Mouse (Mus musculus) embryo, embryonic 10 days (tissue): ENCODE measurements at regions not wholly inside any gene's neighbourhood (a gene's known extent, or its start where the extent isn't known, plus 50 kb on each side); places are given as distances from the start of the nearest gene placed in this dataset.

Source experiments
- DNase-seq: peaks from one replicate; pipeline ENCODE4 v3.0.0-alpha.2; 2015; ENCODE audit warnings: low spot score

GRCm38 (mm10) chr1:185842481-185842880, 274.6 kb downstream of the Lyplal1 start:
- DNase-seq: no peak

DNA sequence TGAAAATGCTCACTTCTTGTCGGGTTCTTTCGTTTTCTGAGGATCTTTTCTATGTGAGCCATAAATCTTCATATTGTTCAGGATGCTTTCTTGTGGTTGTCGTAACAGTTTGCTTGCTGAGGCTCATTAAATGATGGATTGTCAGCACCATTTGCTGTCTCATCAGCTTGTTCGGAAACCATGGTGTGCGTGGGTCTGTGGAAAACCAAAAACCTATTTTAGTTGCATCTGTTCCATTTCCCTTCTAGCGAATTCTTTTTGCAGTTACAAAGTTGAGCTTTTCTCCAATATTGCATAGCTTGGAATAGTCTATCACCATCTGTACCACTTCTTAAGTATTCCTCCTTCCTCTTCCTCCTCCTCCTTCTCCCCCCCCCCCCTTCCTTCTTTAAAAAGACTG, 269.9 kb downstream of the Lyplal1 start:
- no peak for DNase-seq

DNA sequence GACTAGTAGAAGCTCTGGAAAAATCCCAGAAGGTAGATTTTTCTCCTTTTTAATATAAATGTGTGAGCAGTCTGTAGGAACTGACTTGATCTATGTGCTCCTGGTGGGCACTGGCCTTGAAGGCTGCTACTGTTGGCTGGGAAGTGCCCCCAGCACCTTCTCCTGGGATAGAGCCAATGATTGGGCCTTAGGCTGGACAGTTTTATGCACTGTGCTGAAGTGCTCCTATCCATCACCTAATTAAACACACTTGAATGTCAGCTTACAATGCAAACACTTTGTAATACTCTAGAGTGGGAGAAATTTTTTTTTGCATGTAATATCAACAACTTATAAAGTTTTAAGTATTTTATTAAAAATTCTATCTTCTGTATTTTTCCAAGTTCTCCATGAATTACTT, 266.5 kb downstream of the Lyplal1 start:
- no peak for DNase-seq

DNA sequence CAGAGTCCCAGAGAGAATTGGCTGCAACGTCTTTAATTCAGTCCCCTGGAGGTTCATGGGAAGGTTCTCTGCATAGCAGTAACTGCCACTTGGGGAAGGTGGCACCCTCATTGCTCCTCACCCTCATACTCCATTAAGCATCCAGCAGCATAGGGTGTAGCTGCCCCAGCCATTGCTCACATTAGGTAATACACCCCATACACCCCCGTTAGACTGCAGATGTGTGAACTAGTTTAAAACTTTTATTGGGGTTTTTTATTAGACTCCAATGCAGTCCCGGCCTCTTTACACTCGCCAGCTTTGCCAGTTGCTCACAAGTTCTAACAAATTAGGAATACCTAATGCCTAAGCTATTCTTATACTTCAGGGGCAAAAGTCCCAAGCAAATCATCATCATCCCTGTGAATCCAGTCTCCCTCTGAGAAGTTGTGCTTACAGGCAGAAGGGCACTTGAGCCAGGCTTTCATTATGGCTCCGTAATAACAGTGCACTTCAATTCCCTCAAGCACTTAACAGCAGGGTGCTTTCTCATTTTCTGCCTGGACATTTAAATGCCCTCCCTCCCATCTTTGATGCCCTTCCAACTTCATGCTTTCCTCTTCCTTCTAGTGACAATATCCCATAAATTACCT, 265.7 kb downstream of the Lyplal1 start:
- DNase-seq: no peak

- DNase-seq: no peak
These were observed 255.4 kb downstream of the Lyplal1 start for GRCm38 (mm10) chr1:185861692-185862091.

GRCm38 (mm10) chr1:185865945-185866344, 251.2 kb downstream of the Lyplal1 start:
- no peak for DNase-seq

DNA sequence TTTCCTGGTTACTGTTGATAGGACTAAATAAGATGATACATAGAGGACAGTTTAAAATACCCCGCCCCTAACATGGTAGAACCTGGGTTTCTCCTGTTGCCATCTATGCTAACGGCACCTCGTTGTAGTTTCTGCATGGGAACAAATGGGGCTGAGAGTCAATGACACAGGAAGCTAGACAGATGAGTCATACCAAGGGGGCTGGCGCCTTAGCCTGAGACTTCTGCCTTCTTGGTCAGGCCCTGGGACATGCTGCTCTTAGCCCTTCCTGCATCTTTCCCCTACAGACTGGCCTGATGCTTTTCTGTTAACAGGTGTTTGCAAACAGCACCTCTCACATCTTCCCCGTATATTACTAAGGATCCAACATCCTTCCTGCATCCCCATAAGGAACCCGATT, 250.5 kb downstream of the Lyplal1 start:
- DNase-seq: no peak

DNA sequence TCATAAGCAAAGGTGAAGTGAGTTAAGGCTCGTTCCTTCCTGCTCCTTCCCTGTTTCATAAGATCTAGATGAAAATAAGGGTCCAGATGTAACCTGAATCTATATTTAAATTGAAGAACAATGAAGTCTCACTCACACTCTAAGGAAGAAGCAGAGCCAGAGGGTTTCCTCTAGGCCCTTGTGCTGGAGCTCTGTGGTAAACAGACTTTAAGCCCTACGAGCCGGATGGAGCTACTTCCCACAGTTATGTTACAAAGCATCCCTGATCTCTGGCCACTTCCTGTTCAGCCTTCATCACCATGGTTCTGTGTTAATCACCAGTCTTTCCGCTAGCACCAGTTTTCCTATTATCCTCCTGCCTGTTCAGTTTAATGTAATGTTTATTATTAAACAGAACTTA, 250.1 kb downstream of the Lyplal1 start:
- DNase-seq: no peak

DNA sequence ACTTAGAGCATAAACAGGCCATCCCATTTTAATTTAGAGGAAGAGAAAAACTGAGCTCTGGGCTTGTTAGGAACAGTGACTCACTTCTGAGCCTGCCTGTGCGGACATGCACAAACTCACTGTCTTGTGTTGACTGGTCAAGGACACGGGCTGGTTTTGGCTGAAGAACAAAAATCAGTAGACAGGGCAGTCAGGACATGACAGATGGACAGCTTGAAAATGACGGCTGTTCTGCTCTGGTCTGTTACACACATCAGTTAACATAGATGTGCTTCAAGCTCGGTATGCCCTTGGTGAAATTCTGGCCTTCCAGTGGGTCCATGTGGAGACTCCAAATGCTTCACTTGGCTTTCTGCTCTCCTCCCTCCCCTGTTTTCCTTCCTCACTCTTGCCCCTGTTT, 248.4 kb downstream of the Lyplal1 start:
- no peak for DNase-seq

DNA sequence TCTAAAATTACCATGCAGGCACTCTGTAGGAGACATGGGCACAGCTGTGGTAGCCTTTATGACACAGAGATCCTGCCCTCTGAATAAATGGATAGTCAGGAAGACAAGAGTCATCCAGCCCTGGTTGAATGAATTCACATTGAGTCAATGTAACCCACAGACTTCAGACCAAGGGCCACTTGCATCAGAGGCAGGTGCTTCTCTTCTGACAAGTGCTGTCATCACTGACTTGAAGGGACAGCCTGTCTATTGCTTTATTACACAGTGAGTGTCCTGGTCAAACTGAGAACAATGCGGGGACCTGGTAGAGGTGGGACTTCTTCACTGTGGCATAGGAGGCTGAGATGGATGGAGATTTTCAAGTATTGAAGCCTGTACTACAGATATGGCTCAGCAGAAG, 230.1 kb downstream of the Lyplal1 start:
- no peak for DNase-seq

- DNase-seq: no peak
These were observed 225.3 kb downstream of the Lyplal1 start for GRCm38 (mm10) chr1:185891814-185892213.

DNA sequence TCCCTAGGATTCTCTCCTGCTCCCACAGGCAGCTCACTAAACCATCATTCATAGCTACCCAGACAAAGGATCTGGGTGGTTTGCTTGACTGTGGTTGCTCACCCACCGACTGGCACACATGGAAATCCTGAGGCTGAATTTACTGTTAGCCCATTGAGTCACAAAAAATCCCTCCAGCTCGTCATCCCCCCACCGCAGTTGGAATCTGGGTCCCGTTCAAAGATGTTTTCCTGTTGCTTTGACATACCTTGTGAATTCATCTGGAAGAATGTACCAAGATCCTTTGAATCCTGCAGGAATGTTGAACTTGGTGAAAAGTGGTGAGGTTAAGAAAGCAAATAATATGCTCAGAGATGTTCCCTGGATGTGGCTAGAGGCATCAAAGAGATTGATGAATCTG, 223.7 kb downstream of the Lyplal1 start:
- DNase-seq: no peak

DNA sequence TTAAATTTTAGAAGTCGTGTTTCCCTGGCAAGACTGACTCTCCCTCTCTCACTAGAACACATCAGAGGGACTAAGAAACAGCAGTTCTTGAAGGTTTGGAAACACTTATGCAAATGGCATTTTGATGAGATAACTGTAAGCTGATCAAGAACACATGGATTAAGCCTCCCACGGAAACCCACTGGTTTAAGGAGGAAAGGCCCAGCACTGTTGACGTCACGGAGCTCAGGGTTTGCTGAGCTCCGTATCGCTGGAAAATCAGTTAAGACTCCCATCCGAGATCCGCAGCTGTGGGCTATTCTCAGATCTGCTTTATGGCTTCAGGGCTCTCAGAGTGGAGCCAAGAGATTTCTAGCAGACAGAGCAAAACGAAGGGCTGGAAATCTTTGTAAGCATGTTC, 218.6 kb downstream of the Lyplal1 start:
- DNase-seq: no peak

GRCm38 (mm10) chr1:185900316-185900715, 216.8 kb downstream of the Lyplal1 start:
- no peak for DNase-seq

GRCm38 (mm10) chr1:185902395-185902794, 214.7 kb downstream of the Lyplal1 start:
- no peak for DNase-seq

DNA sequence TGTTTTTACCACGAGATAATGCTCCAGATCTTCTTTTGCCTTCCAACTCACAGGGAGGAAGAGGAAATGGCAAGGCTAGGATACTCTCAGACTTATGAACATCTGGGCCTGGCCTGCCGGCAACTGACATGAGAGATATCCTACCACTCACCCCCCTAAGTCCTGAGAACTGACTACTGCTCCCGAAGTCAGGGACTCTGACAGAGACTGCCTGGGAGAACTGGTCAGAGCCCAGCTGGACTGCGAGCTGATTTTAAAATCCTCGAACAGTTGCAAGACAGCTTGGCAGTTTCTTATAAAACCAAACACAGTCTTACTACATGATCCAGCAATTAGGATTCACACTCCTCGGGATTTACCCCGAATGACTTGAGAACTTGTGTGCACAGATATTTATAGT, 211.4 kb downstream of the Lyplal1 start:
- no peak for DNase-seq

DNA sequence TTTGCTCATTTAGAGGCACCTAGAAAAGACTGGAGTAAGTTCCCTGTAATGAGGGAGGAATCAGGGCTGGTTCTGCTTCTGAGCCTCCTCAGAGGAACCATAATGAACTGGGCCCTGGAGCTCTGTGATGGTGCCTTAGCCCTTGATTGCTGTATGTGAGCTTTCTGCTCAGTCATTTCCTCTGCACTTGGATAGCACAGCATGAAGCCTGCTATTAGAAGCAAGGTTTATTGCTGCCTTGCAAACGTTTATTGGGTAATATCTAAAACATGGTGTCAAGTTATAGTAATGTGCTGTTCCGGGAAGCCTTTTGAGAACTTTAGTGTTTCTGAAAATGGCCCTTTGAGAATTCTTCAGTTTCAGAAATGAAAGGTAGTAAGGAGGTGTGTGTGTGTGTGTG, 201.5 kb downstream of the Lyplal1 start:
- DNase-seq: no peak

DNA sequence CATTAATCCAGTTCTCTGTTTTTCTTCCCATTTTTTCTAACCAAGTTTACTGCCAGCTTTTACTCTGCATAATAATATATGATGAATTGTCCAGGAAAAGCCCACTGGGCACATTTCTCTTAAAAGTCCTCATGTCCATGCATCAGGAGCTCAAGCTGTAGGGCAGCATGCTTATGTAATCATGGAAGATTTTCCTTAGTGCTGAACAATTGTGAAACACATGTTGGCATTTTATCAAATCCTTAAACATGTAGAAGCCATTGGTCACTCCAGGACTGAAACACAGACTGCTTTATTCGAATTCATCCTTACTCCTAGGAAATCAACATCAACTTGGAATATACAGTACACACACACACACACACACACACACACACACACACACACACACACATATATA, 198.4 kb downstream of the Lyplal1 start:
- DNase-seq: no peak

DNA sequence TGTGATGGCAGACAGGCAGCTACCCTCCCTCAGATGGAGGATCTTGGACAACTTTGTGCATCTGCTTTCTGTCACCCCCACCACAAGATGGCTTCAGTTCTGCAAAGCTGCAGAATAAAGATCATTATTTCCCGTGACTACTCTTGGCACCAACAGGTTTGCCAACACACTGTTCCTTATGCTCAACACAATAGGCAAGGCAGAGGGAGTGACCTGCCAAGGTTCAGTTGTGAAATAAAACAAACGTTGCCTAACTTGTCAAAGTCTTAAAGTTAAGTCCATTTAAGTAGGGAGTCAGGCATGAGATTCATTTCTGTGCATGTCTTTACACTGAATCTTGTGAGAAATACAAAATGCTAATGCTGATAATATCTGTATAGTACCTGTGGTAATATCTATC, 193.4 kb downstream of the Lyplal1 start:
- DNase-seq: no peak

- DNase-seq: no peak
These were observed 188.1 kb downstream of the Lyplal1 start for GRCm38 (mm10) chr1:185929000-185929399.

GRCm38 (mm10) chr1:185929761-185930160, 187.3 kb downstream of the Lyplal1 start:
- no peak for DNase-seq

GRCm38 (mm10) chr1:185933623-185934022, 183.5 kb downstream of the Lyplal1 start:
- no peak for DNase-seq

- no peak for DNase-seq
These were observed 180.1 kb downstream of the Lyplal1 start for GRCm38 (mm10) chr1:185937026-185937425.

GRCm38 (mm10) chr1:185939914-185940313, 177.2 kb downstream of the Lyplal1 start:
- DNase-seq: no peak

DNA sequence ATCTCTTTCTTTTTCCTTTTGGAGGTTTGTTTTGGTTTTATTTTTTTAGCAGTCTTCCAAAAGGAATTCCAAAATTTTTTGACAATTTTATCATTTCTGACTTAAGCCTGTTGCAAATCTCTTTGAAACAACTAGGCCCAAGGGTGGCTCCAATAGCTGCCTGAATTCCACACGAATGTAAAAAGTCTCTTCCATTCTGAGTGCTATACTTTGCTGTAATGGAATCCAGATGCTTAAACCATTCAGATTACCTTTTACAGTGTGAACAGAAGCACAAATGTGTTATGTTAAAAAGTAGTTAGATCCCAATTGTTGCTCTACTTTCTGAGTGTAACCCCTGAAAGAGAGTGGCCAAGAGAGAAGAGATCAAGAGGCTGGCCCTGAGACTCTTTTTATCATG, 176.6 kb downstream of the Lyplal1 start:
- DNase-seq: no peak
